Mouse (Mus musculus): ENCODE measurements around the gene Ccdc173.

Ccdc173 gene

DNA sequence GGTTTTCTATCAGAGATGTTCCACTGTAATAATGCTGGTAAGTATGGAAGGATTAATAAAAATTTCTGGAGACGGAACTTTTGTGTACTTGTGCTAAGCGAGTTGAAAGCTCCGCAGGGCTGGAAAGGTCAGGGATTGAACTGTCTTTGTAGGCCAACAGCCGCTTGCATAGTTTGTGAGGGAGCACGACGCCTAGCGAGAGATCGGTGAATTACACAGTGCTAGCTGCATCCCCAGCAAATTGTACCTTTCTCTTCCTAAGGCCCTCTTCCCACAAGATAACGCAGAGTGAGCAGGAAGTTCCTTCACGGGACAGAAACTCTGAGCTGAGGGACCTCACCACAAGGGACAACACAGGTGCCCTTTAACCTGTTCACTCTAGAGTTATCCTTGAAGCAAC, 910 bp upstream of the Ccdc173 start:
- DNase-seq (ENCODE audit: low read depth, low spot score) = peak; percentile 91

DNA sequence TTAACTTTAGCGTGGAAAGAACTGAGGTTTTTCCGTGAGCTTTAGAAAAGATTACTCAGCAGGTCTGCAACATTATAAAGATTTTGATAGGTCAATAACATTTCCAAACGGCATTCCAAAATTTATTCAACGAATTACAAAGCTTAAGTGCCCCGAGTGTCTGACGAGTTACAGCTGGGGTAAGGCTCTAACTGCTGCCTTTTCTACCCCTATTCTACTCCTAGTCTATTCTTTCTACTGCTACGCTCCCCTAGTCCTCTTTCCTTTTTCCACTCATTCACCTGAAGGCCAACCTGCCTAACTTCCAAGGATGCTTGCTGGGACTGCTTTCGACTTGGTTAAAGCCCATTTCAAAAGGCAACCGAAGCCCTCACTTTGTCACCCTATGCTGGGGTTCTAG, 401 bp downstream of the Ccdc173 start:
- no peak for DNase-seq (ENCODE audit: low read depth, low spot score)

- DNase-seq (ENCODE audit: low read depth, low spot score) = no peak
Measured at GRCm38 (mm10) chr2:69778836-69779177, 10.6 kb downstream of the Ccdc173 start.

- no peak for DNase-seq (ENCODE audit: low read depth, low spot score)
Measured at GRCm38 (mm10) chr2:69777985-69778835, 11.2 kb downstream of the Ccdc173 start.

- no peak for DNase-seq (ENCODE audit: low read depth, low spot score)
Measured at GRCm38 (mm10) chr2:69773331-69773730, 16.0 kb downstream of the Ccdc173 start.

DNA sequence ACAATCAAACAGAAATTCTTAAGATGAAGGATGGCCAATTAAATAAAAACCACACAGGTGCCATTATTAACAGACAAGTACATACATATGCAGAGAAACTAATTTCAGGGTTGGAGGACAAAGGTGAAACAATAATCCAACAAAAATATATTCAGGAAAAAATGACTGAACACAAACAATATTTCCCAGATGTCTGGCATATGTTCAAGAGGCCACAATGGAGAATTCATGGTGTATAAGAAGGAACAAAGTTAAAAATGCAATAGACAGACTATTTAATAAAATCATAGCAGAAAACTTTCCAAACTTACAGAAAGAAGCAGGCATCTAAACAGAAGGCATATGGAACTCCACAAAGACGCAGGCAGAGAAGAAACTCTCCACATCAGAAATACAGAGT, 24.7 kb downstream of the Ccdc173 start:
- DNase-seq (ENCODE audit: low read depth, low spot score) = no peak

DNA sequence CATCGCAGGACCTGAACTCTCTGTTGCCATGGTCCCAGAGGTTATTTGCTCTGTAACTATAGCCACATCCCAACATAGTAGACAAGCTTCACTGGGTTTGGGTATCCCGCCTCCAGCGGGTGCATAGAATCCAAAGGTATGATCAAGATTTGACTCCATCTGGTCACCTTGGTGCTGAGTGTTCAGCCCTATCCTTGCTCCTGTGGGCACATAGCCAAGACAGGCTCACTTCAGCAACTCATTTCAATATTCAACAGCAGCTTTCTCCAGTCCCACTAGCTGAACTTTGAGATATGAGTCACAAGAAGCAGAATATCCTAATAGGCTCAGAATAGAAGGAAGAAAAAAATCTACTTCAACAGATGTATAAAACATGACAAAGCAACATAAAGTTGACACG, 26.0 kb downstream of the Ccdc173 start:
- DNase-seq (ENCODE audit: low read depth, low spot score) = no peak

DNA sequence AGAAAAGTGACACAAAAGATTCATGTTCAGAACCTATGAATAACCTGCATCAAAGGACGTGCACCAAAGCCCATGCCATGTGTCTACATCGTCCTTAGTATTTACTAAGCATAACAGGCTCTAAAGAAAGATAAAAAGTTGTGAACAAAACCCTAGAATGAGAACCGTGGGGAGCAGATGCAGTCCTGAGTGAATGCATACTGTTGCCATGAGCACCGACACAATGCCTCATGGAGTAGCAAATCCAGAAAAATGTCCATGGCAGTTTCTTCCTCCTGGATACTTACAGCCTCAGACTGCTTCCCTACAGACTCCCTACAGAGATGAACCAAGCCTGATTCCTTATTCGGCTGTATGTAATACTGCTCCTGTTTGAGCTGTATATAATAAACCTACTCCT, 28.4 kb downstream of the Ccdc173 start:
- DNase-seq (ENCODE audit: low read depth, low spot score) = peak; percentile 31

GRCm38 (mm10) chr2:69745091-69745490, 44.3 kb downstream of the Ccdc173 start:
- no peak for DNase-seq (ENCODE audit: low read depth, low spot score)

DNA sequence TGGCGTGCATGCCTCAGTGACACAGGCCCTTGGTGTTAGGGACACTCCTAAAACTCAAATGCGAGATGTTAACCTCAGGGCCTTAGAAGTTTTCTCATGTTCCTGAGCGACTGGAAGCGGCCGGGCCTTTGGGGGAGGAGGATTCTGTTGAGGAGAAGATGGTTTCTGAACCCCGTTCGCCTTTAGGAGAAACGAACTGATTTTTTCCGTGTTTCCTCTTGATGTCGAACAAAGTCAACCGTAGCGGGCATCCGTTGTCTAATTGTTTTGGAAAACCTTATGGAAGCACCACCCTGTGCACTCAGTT, 65.9 kb downstream of the Ccdc173 start:
- no peak for DNase-seq (ENCODE audit: low read depth, low spot score)

DNA sequence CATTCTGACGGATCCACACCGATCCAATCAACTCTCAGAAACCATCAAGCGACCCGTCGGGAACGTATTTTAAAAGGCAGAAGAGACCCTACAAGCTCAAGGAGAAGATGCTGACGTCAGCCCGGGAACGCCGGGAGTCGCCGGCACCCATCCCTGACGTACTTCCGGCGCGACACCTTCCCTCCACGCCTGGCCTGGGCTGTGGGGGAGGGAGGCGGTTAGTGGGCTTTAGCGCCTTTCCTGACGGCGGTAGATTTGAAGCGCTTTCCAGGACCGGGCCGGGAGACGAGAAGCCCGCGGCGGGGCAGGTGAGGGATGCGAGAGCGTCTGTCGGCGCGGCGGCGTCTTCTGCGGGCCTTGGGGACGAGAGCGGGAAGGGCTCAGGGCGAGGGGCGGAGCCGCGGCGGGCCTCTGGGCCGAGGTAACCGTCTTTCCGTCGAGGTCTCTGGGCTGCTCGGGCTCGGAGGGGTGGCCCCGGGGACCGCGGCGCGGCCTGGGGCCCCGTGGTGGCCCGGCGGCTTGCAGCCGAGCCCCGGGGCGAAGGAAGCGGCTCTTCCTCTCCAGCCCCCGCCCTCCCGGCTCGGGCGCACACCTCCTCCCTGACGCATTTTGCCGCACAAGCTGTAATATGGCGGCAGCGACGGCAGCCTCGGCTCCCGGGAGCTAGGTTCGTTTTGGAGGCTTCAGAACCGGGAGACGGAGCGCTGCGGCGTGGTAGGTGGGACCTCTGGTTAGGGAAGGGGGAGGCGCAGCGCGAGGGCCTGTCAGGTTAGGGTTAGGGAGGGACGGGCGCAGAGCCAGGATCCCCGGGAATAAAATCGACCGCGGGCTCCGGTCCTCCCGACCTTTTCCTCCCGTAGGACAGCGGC, 66.5 kb downstream of the Ccdc173 start:
- peak; percentile 95 for DNase-seq (ENCODE audit: low read depth, low spot score)

DNA sequence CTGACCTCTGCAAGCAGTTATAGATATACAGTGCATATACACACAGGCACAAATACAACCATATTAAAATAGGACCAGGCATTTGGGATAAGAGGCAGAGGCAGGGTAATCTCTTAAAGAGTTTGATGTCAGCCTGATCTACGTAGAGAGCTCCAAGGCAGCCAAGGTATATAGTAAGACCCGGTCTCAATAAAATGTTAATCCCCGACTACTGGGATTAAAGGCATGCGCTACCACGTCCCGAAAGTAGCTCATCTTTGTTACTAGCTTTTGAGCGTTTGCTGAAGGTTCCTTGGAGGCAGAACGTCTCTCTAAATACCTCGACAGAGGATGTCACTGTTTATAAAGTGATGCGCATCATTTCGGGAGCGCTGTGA, 67.1 kb downstream of the Ccdc173 start, which contains the start of gene Ppig:
TSS of gene Ppig (plus strand) at position 273 of the 377 bp plus-strand sequence.
- DNase-seq (ENCODE audit: low read depth, low spot score) = no peak

DNA sequence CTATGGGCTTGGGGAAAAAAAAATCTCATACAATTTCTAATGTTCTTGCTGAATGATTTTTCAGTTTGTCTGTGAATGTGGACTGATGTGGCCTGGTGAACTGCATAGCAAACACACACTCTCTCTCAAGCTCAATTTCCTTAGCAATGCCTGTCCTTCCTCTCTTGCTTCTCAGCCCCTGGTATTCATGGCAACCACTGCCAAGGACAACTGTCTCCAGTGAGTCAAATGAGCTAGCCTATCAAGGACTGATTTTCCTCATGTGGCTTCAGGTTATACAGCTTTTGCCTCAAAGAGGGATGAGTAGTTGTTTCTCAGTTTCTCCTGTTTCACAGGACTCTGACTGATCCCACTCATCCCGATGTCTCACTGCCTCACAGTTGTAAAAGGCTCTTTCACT, 70.3 kb downstream of the Ccdc173 start:
- DNase-seq (ENCODE audit: low read depth, low spot score) = no peak

- DNase-seq (ENCODE audit: low read depth, low spot score) = no peak
Measured at GRCm38 (mm10) chr2:69716483-69716882, 72.9 kb downstream of the Ccdc173 start.

- DNase-seq (ENCODE audit: low read depth, low spot score) = no peak
Measured at GRCm38 (mm10) chr2:69714126-69714525, 75.2 kb downstream of the Ccdc173 start.

DNA sequence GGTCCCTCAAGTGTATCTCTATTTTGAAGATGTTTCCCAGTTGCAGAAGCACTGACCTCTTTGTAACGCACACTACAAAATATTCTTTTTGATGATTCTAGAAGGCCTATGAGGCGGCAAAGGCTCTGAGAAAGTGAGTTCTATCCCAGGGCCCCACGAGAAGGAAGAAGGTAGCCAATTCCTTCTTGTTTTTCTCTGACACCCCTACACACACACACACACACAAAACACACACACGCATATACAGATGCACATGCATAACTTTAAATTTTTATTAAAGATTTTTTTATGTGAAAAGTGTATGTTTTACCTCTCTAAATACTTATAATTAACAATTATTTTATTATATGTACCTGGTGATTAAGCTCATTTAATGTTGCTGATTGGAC, 75.8 kb downstream of the Ccdc173 start:
- DNase-seq (ENCODE audit: low read depth, low spot score) = no peak

DNA sequence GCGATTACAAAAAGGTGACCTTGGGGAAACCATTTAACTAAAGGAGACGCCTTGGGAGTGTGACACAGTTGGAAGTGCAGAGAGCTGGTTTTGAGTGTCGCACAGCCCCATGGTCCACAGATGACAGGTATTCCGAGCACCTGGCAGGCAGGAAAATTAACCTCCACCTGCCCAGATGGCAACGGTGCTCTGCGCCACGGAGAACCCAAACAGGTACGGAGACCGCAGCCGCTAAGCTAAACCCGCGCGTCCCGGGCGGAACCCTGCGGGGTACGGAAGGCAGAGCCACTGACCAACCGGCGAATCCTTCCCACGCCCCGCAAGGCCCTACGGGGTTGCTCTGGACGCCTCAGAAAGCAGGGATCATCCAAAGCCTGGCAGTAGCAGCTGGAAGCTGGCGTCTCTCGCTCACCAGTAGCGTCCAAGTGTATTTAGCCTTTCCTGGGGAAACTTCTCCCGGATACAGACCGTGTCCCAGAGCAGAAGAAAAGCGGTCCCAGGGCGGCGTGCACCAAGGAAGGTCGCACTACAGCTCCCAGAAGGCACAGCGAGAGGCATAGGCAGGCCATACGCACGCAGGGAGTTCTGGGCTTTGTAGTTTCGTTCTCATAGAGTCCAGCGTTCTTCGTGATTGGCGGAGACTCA, 76.3 kb downstream of the Ccdc173 start, which contains the start of gene Fastkd1:
TSS of gene Fastkd1 (minus strand) at position 536 of the 645 bp plus-strand sequence.
- peak; percentile 87 for DNase-seq (ENCODE audit: low read depth, low spot score)

DNA sequence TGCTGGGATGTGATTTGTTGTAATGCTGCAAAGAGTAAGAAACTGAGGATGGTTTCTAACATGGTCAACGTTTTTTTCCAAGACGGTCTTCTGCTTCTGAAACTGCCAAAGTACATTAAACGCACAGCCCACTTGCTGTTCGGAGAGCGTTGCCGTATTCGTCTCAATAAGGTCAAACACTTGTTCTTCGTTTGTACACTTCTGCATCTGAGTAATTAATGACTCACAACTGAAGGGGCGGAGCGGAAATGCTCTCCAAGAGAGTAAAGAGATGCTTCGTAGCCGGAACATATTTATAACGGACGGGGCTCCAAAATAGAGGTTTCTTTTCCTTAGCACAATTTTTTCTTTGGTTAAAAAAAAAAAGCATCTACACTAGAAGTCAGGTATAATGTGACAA, 77.2 kb downstream of the Ccdc173 start:
- DNase-seq (ENCODE audit: low read depth, low spot score) = no peak

All from mesoderm, embryonic 11.5 days (tissue).